ENCODE assay signal across 8 mouse cellular contexts in genomic region chr13:58523011-58523760, GRCm38 (mm10).
DNase-seq lines count a peak whose midpoint lies in the region; ATAC-seq lines count a peak whose summit lies in the region.

No protein-coding gene starts in this region.

- ATAC-seq in kidney, embryonic 16.5 days (ENCODE audit: low FRiP score, low TSS enrichment) = peak; percentile 63; the same call in 1 of the 2 replicates
- peak; percentile 56; the same call in 1 of the 2 replicates for ATAC-seq in embryonic facial prominence, embryonic 11.5 days (replicated peaks; ENCODE audit: insufficient number of reproducible peaks, low FRiP score, low TSS enrichment, low read depth)
- ATAC-seq in intestine, embryonic 15.5 days = peak; percentile 63
- ATAC-seq in megakaryocyte-erythroid progenitor cell, adult 5-6 weeks (replicated peaks; ENCODE audit: low FRiP score, low TSS enrichment, poor library complexity, severe bottlenecking) = peak; percentile 27; the same call in 1 of the 2 replicates
- no peak for ATAC-seq in forebrain, embryonic 12.5 days (ENCODE audit: low FRiP score)
- no peak for ATAC-seq in forebrain, embryonic 13.5 days

- whole genome bisulfite sequencing in kidney, embryonic 16.5 days = 12% methylated on average over 20 of the region's 20 CpGs
- 20% methylated on average over 20 of the region's 20 CpGs for WGBS in embryonic facial prominence, embryonic 11.5 days
- 10% methylated on average over 20 of the region's 20 CpGs for WGBS in intestine, embryonic 15.5 days
- WGBS in forebrain, embryonic 12.5 days = 38% methylated on average over 20 of the region's 20 CpGs
- 29% methylated on average over 20 of the region's 20 CpGs for WGBS in forebrain, embryonic 13.5 days

- no peak for DNase-seq in kidney, postnatal 10 days
- DNase-seq in embryonic facial prominence, embryonic 11.5 days (ENCODE audit: low spot score) = peak; percentile 55
- DNase-seq in urinary bladder, postnatal 14 days (ENCODE audit: low spot score) = no peak

- peak overlapping the region; percentile 2 for H3K4me3 ChIP-seq in kidney, embryonic 16.5 days (ENCODE audit: low read length)
- H3K4me3 ChIP-seq in embryonic facial prominence, embryonic 11.5 days (ENCODE audit: low read depth, low read length) = no peak overlapping the region
- H3K4me3 ChIP-seq in intestine, embryonic 15.5 days (replicated peaks) = no peak overlapping the region
- H3K4me3 ChIP-seq in forebrain, embryonic 12.5 days (replicated peaks) = no peak overlapping the region
- H3K4me3 ChIP-seq in forebrain, embryonic 13.5 days = no peak overlapping the region

- H3K27ac ChIP-seq in kidney, embryonic 16.5 days (ENCODE audit: low read length) = no peak overlapping the region
- H3K27ac ChIP-seq in embryonic facial prominence, embryonic 11.5 days (replicated peaks; ENCODE audit: low read depth, low read length) = no peak overlapping the region
- no peak overlapping the region for H3K27ac ChIP-seq in intestine, embryonic 15.5 days
- no peak overlapping the region for H3K27ac ChIP-seq in forebrain, embryonic 12.5 days
- H3K27ac ChIP-seq in forebrain, embryonic 13.5 days = no peak overlapping the region

- H3K36me3 ChIP-seq in kidney, embryonic 16.5 days (ENCODE audit: insufficient read depth, low read length) = no peaks in the 10 kb centered on the region
- no peaks in the 10 kb centered on the region for H3K36me3 ChIP-seq in embryonic facial prominence, embryonic 11.5 days (replicated peaks; ENCODE audit: control insufficient read depth, insufficient read depth, low read depth, low read length)
- no peaks in the 10 kb centered on the region for H3K36me3 ChIP-seq in intestine, embryonic 15.5 days
- no peaks in the 10 kb centered on the region for H3K36me3 ChIP-seq in forebrain, embryonic 12.5 days (replicated peaks)
- H3K36me3 ChIP-seq in forebrain, embryonic 13.5 days (ENCODE audit: poor library complexity, severe bottlenecking) = no peaks in the 10 kb centered on the region

- peak overlapping the region; percentile 35 for H3K4me2 ChIP-seq in kidney, embryonic 16.5 days (replicated peaks; ENCODE audit: low read depth, low read length)
- H3K4me2 ChIP-seq in embryonic facial prominence, embryonic 11.5 days (ENCODE audit: low read depth, low read length) = peak overlapping the region; percentile 19
- peak overlapping the region; percentile 48 for H3K4me2 ChIP-seq in intestine, embryonic 15.5 days (replicated peaks)
- H3K4me2 ChIP-seq in forebrain, embryonic 12.5 days = no peak overlapping the region
- no peak overlapping the region for H3K4me2 ChIP-seq in forebrain, embryonic 13.5 days

- H3K27me3 ChIP-seq in kidney, embryonic 16.5 days (ENCODE audit: insufficient read depth, low read length) = peaks cover 18% of the 10 kb centered on the region
- H3K27me3 ChIP-seq in embryonic facial prominence, embryonic 11.5 days (ENCODE audit: control insufficient read depth, insufficient read depth, low read length) = no peaks in the 10 kb centered on the region
- 0 out of 2 replicates have a peak, but pooled peaks cover 6% of the 10 kb centered on the region for H3K27me3 ChIP-seq in intestine, embryonic 15.5 days (replicated peaks)
- peaks cover 15% of the 10 kb centered on the region; the same call in 1 of the 2 replicates for H3K27me3 ChIP-seq in forebrain, embryonic 12.5 days
- peaks cover 4% of the 10 kb centered on the region; the same call in 1 of the 2 replicates for H3K27me3 ChIP-seq in forebrain, embryonic 13.5 days

- H3K9me3 ChIP-seq in kidney, embryonic 16.5 days (ENCODE audit: low read length) = no peaks in the 10 kb centered on the region
- no peaks in the 10 kb centered on the region for H3K9me3 ChIP-seq in embryonic facial prominence, embryonic 11.5 days (replicated peaks; ENCODE audit: control insufficient read depth, low read length)
- no peaks in the 10 kb centered on the region for H3K9me3 ChIP-seq in intestine, embryonic 15.5 days
- H3K9me3 ChIP-seq in forebrain, embryonic 12.5 days = no peaks in the 10 kb centered on the region
- H3K9me3 ChIP-seq in forebrain, embryonic 13.5 days (replicated peaks) = no peaks in the 10 kb centered on the region

- H3K9ac ChIP-seq in kidney, embryonic 16.5 days (replicated peaks; ENCODE audit: low read length) = no peak overlapping the region
- no peak overlapping the region for H3K9ac ChIP-seq in embryonic facial prominence, embryonic 11.5 days (replicated peaks; ENCODE audit: low read length)
- H3K9ac ChIP-seq in intestine, embryonic 15.5 days = no peak overlapping the region
- H3K9ac ChIP-seq in forebrain, embryonic 12.5 days = no peak overlapping the region
- no peak overlapping the region for H3K9ac ChIP-seq in forebrain, embryonic 13.5 days

- peaks cover 8% of the 10 kb centered on the region; the same call in 1 of the 2 replicates for H3K4me1 ChIP-seq in kidney, embryonic 16.5 days (ENCODE audit: insufficient read depth, low read length)
- no peaks in the 10 kb centered on the region; the same call in 1 of the 2 replicates for H3K4me1 ChIP-seq in embryonic facial prominence, embryonic 11.5 days (ENCODE audit: control insufficient read depth, insufficient read depth, low read length)
- H3K4me1 ChIP-seq in intestine, embryonic 15.5 days (replicated peaks) = peaks cover 8% of the 10 kb centered on the region
- H3K4me1 ChIP-seq in forebrain, embryonic 12.5 days = 0 out of 2 replicates have a peak, but pooled peaks cover 6% of the 10 kb centered on the region
- H3K4me1 ChIP-seq in forebrain, embryonic 13.5 days = no peaks in the 10 kb centered on the region

Comparison
In these comparisons a context has a peak if more than half of its experiments do, and no peak if none do; other contexts are left out.
1. ATAC-seq: peak in kidney, embryonic 16.5 days (single experiment), embryonic facial prominence, embryonic 11.5 days (single experiment), intestine, embryonic 15.5 days (single experiment) and megakaryocyte-erythroid progenitor cell, adult 5-6 weeks (single experiment); none in forebrain, embryonic 12.5 days (single experiment) and forebrain, embryonic 13.5 days (single experiment).
2. H3K4me2 ChIP-seq: peak in kidney, embryonic 16.5 days (single experiment), embryonic facial prominence, embryonic 11.5 days (single experiment) and intestine, embryonic 15.5 days (single experiment); none in forebrain, embryonic 12.5 days (single experiment) and forebrain, embryonic 13.5 days (single experiment).